Mouse (Mus musculus): ENCODE measurements around the gene Fam13c. TPM values are rescaled to one million over a fixed set of nuclear protein-coding genes. Genes with fewer than 3 reads are reported as not detected.

Gene Fam13c
- polyA plus RNA-seq, 1 experiment from 2014 or later, result 6.2 TPM

GRCm38 (mm10) chr10:70542857-70543256 is 102.6 kb downstream of the Fam13c start:
- Histone ChIP-seq H3K4me1 (ENCODE audit: control insufficient read depth, insufficient read depth, low read length) (no peaks in the 10 kb centered on the region), H3K4me2 (ENCODE audit: low read depth, low read length) (no peak overlapping the region), H3K36me3 (ENCODE audit: control insufficient read depth, insufficient read depth, low read length) (no peaks in the 10 kb centered on the region), H3K27ac (ENCODE audit: low read length) (no peak overlapping the region), H3K4me3 (ENCODE audit: low read length) (no peak overlapping the region), H3K27me3 (replicated peaks; ENCODE audit: control insufficient read depth, insufficient read depth, low read length) (no peaks in the 10 kb centered on the region), H3K9me3 (ENCODE audit: control insufficient read depth, low read length) (no peaks in the 10 kb centered on the region), H3K9ac (ENCODE audit: low read depth, low read length) (no peak overlapping the region)
- ATAC-seq, result no peak
- 86% methylated on average over 6 of the region's 6 CpGs for WGBS

GRCm38 (mm10) chr10:70552531-70552930 is 112.2 kb downstream of the Fam13c start:
- H3K4me3 ChIP-seq (ENCODE audit: low read length), result no peak overlapping the region
- no peaks in the 10 kb centered on the region for H3K4me1 ChIP-seq (ENCODE audit: control insufficient read depth, insufficient read depth, low read length)
- H3K36me3 ChIP-seq (ENCODE audit: control insufficient read depth, insufficient read depth, low read length), result peaks cover 2% of the 10 kb centered on the region; the same call in 1 of the 2 replicates
- H3K4me2 ChIP-seq (ENCODE audit: low read depth, low read length), result no peak overlapping the region
- no peak overlapping the region for H3K27ac ChIP-seq (ENCODE audit: low read length)
- H3K27me3 ChIP-seq (replicated peaks; ENCODE audit: control insufficient read depth, insufficient read depth, low read length), result no peaks in the 10 kb centered on the region
- 86% methylated on average over 3 of the region's 3 CpGs for WGBS
- H3K9ac ChIP-seq (ENCODE audit: low read depth, low read length), result no peak overlapping the region
- H3K9me3 ChIP-seq (ENCODE audit: control insufficient read depth, low read length), result no peaks in the 10 kb centered on the region
- ATAC-seq, result no peak

- Histone ChIP-seq H3K4me2 (ENCODE audit: low read depth, low read length) (no peak overlapping the region), H3K4me3 (ENCODE audit: low read length) (no peak overlapping the region), H3K27me3 (replicated peaks; ENCODE audit: control insufficient read depth, insufficient read depth, low read length) (no peaks in the 10 kb centered on the region), H3K27ac (ENCODE audit: low read length) (no peak overlapping the region), H3K36me3 (ENCODE audit: control insufficient read depth, insufficient read depth, low read length) (no peaks in the 10 kb centered on the region), H3K9me3 (ENCODE audit: control insufficient read depth, low read length) (no peaks in the 10 kb centered on the region), H3K4me1 (ENCODE audit: control insufficient read depth, insufficient read depth, low read length) (no peaks in the 10 kb centered on the region), H3K9ac (ENCODE audit: low read depth, low read length) (no peak overlapping the region)
- 26% methylated on average over 3 of the region's 3 CpGs for WGBS
- ATAC-seq, result no peak
These were observed 123.4 kb downstream of the Fam13c start for GRCm38 (mm10) chr10:70563636-70564035.

GRCm38 (mm10) chr10:70581556-70582211 is 141.4 kb downstream of the Fam13c start:
- no peak overlapping the region for H3K4me3 ChIP-seq (ENCODE audit: low read length)
- H3K4me1 ChIP-seq (ENCODE audit: control insufficient read depth, insufficient read depth, low read length), result no peaks in the 10 kb centered on the region
- H3K9me3 ChIP-seq (ENCODE audit: control insufficient read depth, low read length), result no peaks in the 10 kb centered on the region
- H3K9ac ChIP-seq (ENCODE audit: low read depth, low read length), result no peak overlapping the region
- WGBS, result 58% methylated on average over 7 of the region's 7 CpGs
- H3K36me3 ChIP-seq (ENCODE audit: control insufficient read depth, insufficient read depth, low read length), result no peaks in the 10 kb centered on the region
- no peak overlapping the region for H3K4me2 ChIP-seq (ENCODE audit: low read depth, low read length)
- H3K27ac ChIP-seq (ENCODE audit: low read length), result no peak overlapping the region
- no peaks in the 10 kb centered on the region for H3K27me3 ChIP-seq (replicated peaks; ENCODE audit: control insufficient read depth, insufficient read depth, low read length)
- ATAC-seq, result no peak

- Histone ChIP-seq H3K27ac (ENCODE audit: low read length) (no peak overlapping the region), H3K27me3 (replicated peaks; ENCODE audit: control insufficient read depth, insufficient read depth, low read length) (no peaks in the 10 kb centered on the region), H3K4me1 (ENCODE audit: control insufficient read depth, insufficient read depth, low read length) (no peaks in the 10 kb centered on the region), H3K4me2 (ENCODE audit: low read depth, low read length) (no peak overlapping the region), H3K9ac (ENCODE audit: low read depth, low read length) (no peak overlapping the region), H3K9me3 (ENCODE audit: control insufficient read depth, low read length) (no peaks in the 10 kb centered on the region), H3K36me3 (ENCODE audit: control insufficient read depth, insufficient read depth, low read length) (no peaks in the 10 kb centered on the region), H3K4me3 (ENCODE audit: low read length) (no peak overlapping the region)
- 77% methylated on average over 1 of the region's 1 CpGs for WGBS
- ATAC-seq, result no peak
These were observed 143.9 kb downstream of the Fam13c start for GRCm38 (mm10) chr10:70584171-70584570.

- ATAC-seq, result no peak
- 77% methylated on average over 3 of the region's 3 CpGs for WGBS
- Histone ChIP-seq H3K36me3 (ENCODE audit: control insufficient read depth, insufficient read depth, low read length) (no peaks in the 10 kb centered on the region), H3K4me1 (ENCODE audit: control insufficient read depth, insufficient read depth, low read length) (no peaks in the 10 kb centered on the region), H3K4me3 (ENCODE audit: low read length) (no peak overlapping the region), H3K9me3 (ENCODE audit: control insufficient read depth, low read length) (no peaks in the 10 kb centered on the region), H3K27ac (ENCODE audit: low read length) (no peak overlapping the region), H3K9ac (ENCODE audit: low read depth, low read length) (no peak overlapping the region), H3K4me2 (ENCODE audit: low read depth, low read length) (no peak overlapping the region), H3K27me3 (replicated peaks; ENCODE audit: control insufficient read depth, insufficient read depth, low read length) (no peaks in the 10 kb centered on the region)
These were observed 146.7 kb downstream of the Fam13c start for GRCm38 (mm10) chr10:70586876-70587405.

- Histone ChIP-seq H3K4me1 (ENCODE audit: control insufficient read depth, insufficient read depth, low read length) (peaks cover 7% of the 10 kb centered on the region), H3K4me2 (ENCODE audit: low read depth, low read length) (no peak overlapping the region), H3K36me3 (ENCODE audit: control insufficient read depth, insufficient read depth, low read length) (no peaks in the 10 kb centered on the region), H3K9ac (ENCODE audit: low read depth, low read length) (no peak overlapping the region), H3K27me3 (replicated peaks; ENCODE audit: control insufficient read depth, insufficient read depth, low read length) (peaks cover 8% of the 10 kb centered on the region; the same call in 1 of the 2 replicates), H3K27ac (ENCODE audit: low read length) (no peak overlapping the region), H3K9me3 (ENCODE audit: control insufficient read depth, low read length) (no peaks in the 10 kb centered on the region), H3K4me3 (ENCODE audit: low read length) (no peak overlapping the region)
- ATAC-seq, result no peak
- WGBS, result 56% methylated on average over 1 of the region's 1 CpGs
These were observed 153.7 kb downstream of the Fam13c start for GRCm38 (mm10) chr10:70594007-70594406.

GRCm38 (mm10) chr10:70598081-70598515 is 157.8 kb downstream of the Fam13c start:
- H3K4me2 ChIP-seq (ENCODE audit: low read depth, low read length), result peak overlapping the region; percentile 100
- no peaks in the 10 kb centered on the region for H3K36me3 ChIP-seq (ENCODE audit: control insufficient read depth, insufficient read depth, low read length)
- H3K27ac ChIP-seq (ENCODE audit: low read length), result no peak overlapping the region
- H3K27me3 ChIP-seq (replicated peaks; ENCODE audit: control insufficient read depth, insufficient read depth, low read length), result peaks cover 17% of the 10 kb centered on the region
- H3K4me3 ChIP-seq (ENCODE audit: low read length), result peak overlapping the region; percentile 64
- WGBS, result 17% methylated on average over 10 of the region's 10 CpGs
- peaks cover 12% of the 10 kb centered on the region for H3K4me1 ChIP-seq (ENCODE audit: control insufficient read depth, insufficient read depth, low read length)
- H3K9ac ChIP-seq (ENCODE audit: low read depth, low read length), result no peak overlapping the region
- ATAC-seq, result peak; percentile 23
- no peaks in the 10 kb centered on the region for H3K9me3 ChIP-seq (ENCODE audit: control insufficient read depth, low read length)

GRCm38 (mm10) chr10:70598516-70599125 is 158.3 kb downstream of the Fam13c start:
- H3K27ac ChIP-seq (ENCODE audit: low read length), result no peak overlapping the region; the same call in 1 of the 2 replicates
- H3K9me3 ChIP-seq (ENCODE audit: control insufficient read depth, low read length), result no peaks in the 10 kb centered on the region
- peaks cover 12% of the 10 kb centered on the region for H3K4me1 ChIP-seq (ENCODE audit: control insufficient read depth, insufficient read depth, low read length)
- peak overlapping the region; percentile 43; the same call in 1 of the 2 replicates for H3K9ac ChIP-seq (ENCODE audit: low read depth, low read length)
- H3K4me2 ChIP-seq (ENCODE audit: low read depth, low read length), result peak overlapping the region; percentile 100
- under 1% methylated on average over 48 of the region's 48 CpGs for WGBS
- peaks cover 17% of the 10 kb centered on the region for H3K27me3 ChIP-seq (replicated peaks; ENCODE audit: control insufficient read depth, insufficient read depth, low read length)
- peak; percentile 52 for ATAC-seq
- no peaks in the 10 kb centered on the region for H3K36me3 ChIP-seq (ENCODE audit: control insufficient read depth, insufficient read depth, low read length)
- H3K4me3 ChIP-seq (ENCODE audit: low read length), result peak overlapping the region; percentile 64
